Mouse (Mus musculus) cerebral cortex, adult 2 months (tissue): Measurements from ENCODE around the gene Armcx1.

Experiments used
- WGBS: fragments of 180-500 bp; shearing (Covaris S2); methylation state at CpG from one replicate; pipeline ENCODE4 v1.1.7; 2018; 5-methylcytosine and 5-hydroxymethylcytosine counted together

Armcx1 gene

DNA sequence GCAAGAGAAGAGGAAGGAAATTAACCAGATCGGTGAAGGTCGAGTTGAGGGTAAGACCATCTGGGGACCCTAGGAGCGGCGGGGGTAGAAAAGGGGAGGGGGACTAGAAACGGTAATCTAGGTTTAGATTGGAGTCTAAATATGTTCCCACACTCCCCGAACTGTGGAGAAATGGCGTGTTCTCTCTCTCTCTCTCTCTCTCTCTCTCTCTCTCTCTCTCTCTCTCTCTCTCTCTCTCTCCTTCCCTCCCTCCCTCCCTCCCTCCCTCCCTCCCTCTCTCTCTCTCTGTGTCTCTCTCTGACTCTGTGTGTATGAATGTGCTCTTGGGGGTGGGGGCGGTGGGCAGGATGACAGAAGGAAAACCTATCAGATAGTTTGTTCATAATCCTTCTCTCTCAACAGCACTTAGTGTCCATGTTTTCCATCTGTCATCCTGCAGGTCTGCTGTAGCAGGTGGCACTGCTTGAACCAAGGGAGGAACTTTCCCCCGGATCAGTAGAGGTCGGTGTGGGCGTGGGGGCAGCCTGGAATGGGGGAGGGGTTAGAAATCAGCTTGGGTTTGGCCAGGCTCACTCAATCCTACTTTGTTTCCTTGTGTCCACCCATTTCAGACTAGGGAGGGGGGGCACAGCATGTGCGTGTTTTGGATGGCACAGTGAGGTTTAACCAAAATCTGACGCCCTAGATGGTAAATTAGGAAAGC lies 39.7 kb downstream of the Armcx1 start:
- 13% methylated on average over 13 of the region's 13 CpGs for WGBS

DNA sequence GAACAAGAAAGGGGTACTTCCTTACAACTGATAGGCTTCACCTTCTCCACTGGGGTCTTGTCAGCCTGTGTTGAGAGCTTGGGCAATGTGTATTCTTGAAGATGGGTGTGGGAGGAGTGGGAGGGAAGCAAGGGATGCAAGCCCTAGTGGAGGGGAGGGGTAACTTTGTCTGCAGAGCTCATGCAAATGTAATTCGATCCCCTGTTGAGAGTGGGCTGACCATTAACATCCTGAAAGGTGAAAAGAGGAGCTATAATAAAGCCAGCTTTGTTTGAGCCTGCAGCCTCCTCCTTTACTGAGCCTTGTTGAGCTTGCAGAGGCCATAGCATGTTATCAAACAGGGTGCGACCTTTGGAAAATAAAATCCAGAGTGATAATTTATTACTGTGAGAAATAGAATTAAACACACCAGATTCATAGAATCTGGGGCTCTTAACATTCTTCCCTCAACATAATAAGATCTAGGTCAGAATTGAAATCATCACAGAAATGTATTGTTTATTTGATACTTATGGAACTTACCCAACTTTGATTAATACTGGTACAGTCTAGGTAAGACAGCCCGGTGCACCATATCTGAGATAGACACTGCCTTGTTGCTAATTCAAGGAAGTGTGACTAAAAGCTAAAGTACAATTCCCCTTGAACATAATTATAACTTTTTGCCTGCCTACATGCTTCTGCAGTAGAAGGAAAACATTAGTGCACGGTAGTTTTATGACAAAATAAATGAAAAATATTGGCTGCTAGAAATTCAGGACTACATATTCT lies 45.9 kb downstream of the Armcx1 start:
- 33% methylated on average over 3 of the region's 4 CpGs for WGBS
